ENCODE assay signal across 8 mouse cellular contexts in the genomic region with DNA sequence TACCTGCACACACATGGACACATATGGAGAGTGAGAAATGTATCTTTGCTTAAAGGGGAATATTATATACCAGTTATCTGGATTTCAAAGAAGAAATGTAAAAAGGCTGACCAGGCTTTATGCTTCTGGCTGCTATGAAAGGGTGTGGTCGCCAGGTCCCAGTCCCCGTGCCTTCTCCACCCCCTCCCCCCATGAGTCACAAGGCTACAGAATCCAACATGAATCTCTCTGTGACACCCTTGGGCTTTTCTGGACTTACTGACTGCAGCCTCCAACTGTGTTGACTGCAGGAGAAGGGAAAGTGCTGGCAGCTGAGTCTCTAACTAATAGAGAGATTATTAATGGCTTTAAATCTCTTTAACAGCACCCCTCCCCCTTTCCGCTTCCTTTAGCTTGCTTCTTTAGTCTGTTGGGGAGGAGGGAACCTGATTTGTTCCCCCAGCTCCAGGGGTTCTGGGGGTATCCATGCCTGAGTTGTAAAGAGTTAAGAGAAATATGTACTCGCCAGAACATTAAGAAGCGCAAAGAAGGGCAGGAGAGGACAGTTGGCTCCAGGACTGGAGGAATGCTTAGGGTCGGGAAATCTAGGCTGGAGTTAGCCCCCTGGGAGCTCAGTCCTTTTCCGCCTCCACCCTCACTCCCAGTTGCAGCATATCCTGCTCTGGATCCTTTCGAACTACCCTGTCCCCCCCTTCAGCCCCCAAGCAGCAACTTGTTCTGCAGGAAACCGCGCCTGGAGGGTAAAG. TPM values are rescaled to one million over a fixed set of nuclear protein-coding genes. Genes with fewer than 3 reads are reported as not detected.
DNase-seq lines count a peak whose midpoint lies in the region; ATAC-seq lines count a peak whose summit lies in the region.

A gene (plus strand): TSS at position 614 of the 746 bp plus-strand sequence.

- H3K4me2 ChIP-seq in forebrain, embryonic 13.5 days = 0 out of 2 replicates have a peak within 1 kb of the TSS, but pooled peaks have one; percentile 9
- H3K4me2 ChIP-seq in midbrain, embryonic 12.5 days (replicated peaks) = peak within 1 kb of the TSS; percentile 21; the same call in 1 of the 2 replicates

- H3K36me3 ChIP-seq in forebrain, embryonic 13.5 days (ENCODE audit: poor library complexity, severe bottlenecking) = no peaks in the 10 kb centered on the region
- no peaks in the 10 kb centered on the region for H3K36me3 ChIP-seq in midbrain, embryonic 12.5 days

- 11% methylated on average over 10 of the region's 10 CpGs for WGBS in forebrain, embryonic 13.5 days
- 10% methylated on average over 10 of the region's 10 CpGs for WGBS in midbrain, embryonic 12.5 days

- no peaks in the 10 kb centered on the region for H3K4me1 ChIP-seq in forebrain, embryonic 13.5 days
- H3K4me1 ChIP-seq in midbrain, embryonic 12.5 days = 0 out of 2 replicates have a peak, but pooled peaks cover 6% of the 10 kb centered on the region

- DNase-seq in adrenal gland, postnatal 14 days = peak; percentile 49
- peak; percentile 56 to 65 for DNase-seq in heart, postnatal 36 days
- peak; percentile 62 to 74 for DNase-seq in kidney, postnatal 4 days
- DNase-seq in layer of hippocampus, adult 18-20 months (ENCODE audit: low spot score in 2 of 2) = no peak
- DNase-seq in embryo, embryonic 10.5 days (ENCODE audit: low spot score) = no peak
- no peak for DNase-seq in layer of hippocampus, adult 9-10 months (ENCODE audit: low spot score)

- H3K4me3 ChIP-seq in forebrain, embryonic 13.5 days = no peak within 1 kb of the TSS
- no peak within 1 kb of the TSS for H3K4me3 ChIP-seq in midbrain, embryonic 12.5 days

- ATAC-seq in forebrain, embryonic 13.5 days = no peak
- no peak for ATAC-seq in midbrain, embryonic 12.5 days (ENCODE audit: low FRiP score, low read depth)

- H3K27me3 ChIP-seq in forebrain, embryonic 13.5 days = peaks cover 60% of the 10 kb centered on the region
- peaks cover 64% of the 10 kb centered on the region for H3K27me3 ChIP-seq in midbrain, embryonic 12.5 days

- H3K9ac ChIP-seq in forebrain, embryonic 13.5 days = 0 out of 2 replicates have a peak within 1 kb of the TSS, but pooled peaks have one; percentile 19
- no peak within 1 kb of the TSS for H3K9ac ChIP-seq in midbrain, embryonic 12.5 days (replicated peaks)

- no peak within 1 kb of the TSS for H3K27ac ChIP-seq in forebrain, embryonic 13.5 days
- H3K27ac ChIP-seq in midbrain, embryonic 12.5 days (replicated peaks) = no peak within 1 kb of the TSS

- no peaks in the 10 kb centered on the region for H3K9me3 ChIP-seq in forebrain, embryonic 13.5 days (replicated peaks)
- no peaks in the 10 kb centered on the region for H3K9me3 ChIP-seq in midbrain, embryonic 12.5 days

- intact Hi-C loops in heart, postnatal 36 days (cut with DNase I) = no loop called here

RNA-seq across cellular contexts. Expression of the gene that starts here (rescaled TPM):
- 56.2 and 66.5 TPM in 2 replicates for total RNA-seq in adrenal gland, postnatal 14 days (2021)
- polyA plus RNA-seq in forebrain, embryonic 13.5 days (2015; fragmentation: Nextera tagmentation; extraction: Ambion mirVana) = 0.18 and 0.30 TPM in 2 replicates
- total RNA-seq in heart, postnatal 36 days (2021) = 10 to 100 TPM; 62.8 to 83.5 TPM
- polyA plus RNA-seq in midbrain, embryonic 12.5 days (2016; fragmentation: Nextera tagmentation; extraction: Ambion mirVana) = 0.80 and 0.83 TPM in 2 replicates
- 1 to 10 TPM; 2.9 to 3.4 TPM for total RNA-seq in layer of hippocampus, adult 18-20 months (2021)

Comparison
In these comparisons a context has a peak if more than half of its experiments do, and no peak if none do; other contexts are left out.
1. RNA of the gene that starts here (total RNA-seq): 62.8 to 83.5 TPM in heart, postnatal 36 days and 56.2 to 66.5 TPM in adrenal gland, postnatal 14 days; 2.9 to 3.4 TPM in layer of hippocampus, adult 18-20 months; every median in the first group is over 10 times any median in the second.
2. DNase-seq: peak in adrenal gland, postnatal 14 days (single experiment), heart, postnatal 36 days (2 of 2) and kidney, postnatal 4 days (2 of 2); none in layer of hippocampus, adult 18-20 months (0 of 2), embryo, embryonic 10.5 days (single experiment) and layer of hippocampus, adult 9-10 months (single experiment).